Mouse (Mus musculus): Measurements from ENCODE around the gene Cnpy1.
A peak's percentile ranks its signal among the peaks of the same experiment; 100 is the strongest.

The Cnpy1 gene

GRCm38 (mm10) chr5:28165358-28166255 is 80.0 kb downstream of the Cnpy1 start, which contains the start of gene En2:
Gene En2, plus strand, starts transcription at chr5:28165694.
- DNase-seq (ENCODE audit: low read depth, low spot score), result peak; percentile 8

GRCm38 (mm10) chr5:28163926-28164325 is 81.7 kb downstream of the Cnpy1 start:
- DNase-seq (ENCODE audit: low read depth, low spot score), result no peak

- DNase-seq (ENCODE audit: low read depth, low spot score), result no peak
Observed at GRCm38 (mm10) chr5:28161938-28162402, 83.6 kb downstream of the Cnpy1 start.

- no peak for DNase-seq (ENCODE audit: low read depth, low spot score)
Observed at GRCm38 (mm10) chr5:28161383-28161937, 84.1 kb downstream of the Cnpy1 start.

- DNase-seq (ENCODE audit: low read depth, low spot score), result no peak
Observed at GRCm38 (mm10) chr5:28159891-28160470, 85.6 kb downstream of the Cnpy1 start.

- no peak for DNase-seq (ENCODE audit: low read depth, low spot score)
Observed at GRCm38 (mm10) chr5:28159072-28159458, 86.5 kb downstream of the Cnpy1 start.

GRCm38 (mm10) chr5:28158308-28159071 is 87.1 kb downstream of the Cnpy1 start:
- DNase-seq (ENCODE audit: low read depth, low spot score), result no peak

- DNase-seq (ENCODE audit: low read depth, low spot score), result no peak
Observed at GRCm38 (mm10) chr5:28157781-28158180, 87.8 kb downstream of the Cnpy1 start.

- no peak for DNase-seq (ENCODE audit: low read depth, low spot score)
Observed at GRCm38 (mm10) chr5:28157044-28157730, 88.4 kb downstream of the Cnpy1 start.

All from CD4-positive helper T cell, adult 2 months (primary cell).